Mouse (Mus musculus) retina, adult 2 months (tissue): ENCODE measurements around the gene Hmcn1.

Experiments
- DNase-seq: peaks from one replicate; pipeline ENCODE4 v3.0.0-alpha.2; 2012; ENCODE audit warnings: low read depth, low spot score

The Hmcn1 gene

GRCm38 (mm10) chr1:150993162-150994064 is at the start of gene Hmcn1:
Gene Hmcn1, minus strand, starts transcription at chr1:150993435.
- DNase-seq, result no peak

GRCm38 (mm10) chr1:151040945-151041649 is 47.9 kb upstream of the Hmcn1 start:
- no peak for DNase-seq

- no peak for DNase-seq
Observed at GRCm38 (mm10) chr1:151040290-151040689, 47.1 kb upstream of the Hmcn1 start.

- DNase-seq, result no peak
Observed at GRCm38 (mm10) chr1:151039189-151039588, 46.0 kb upstream of the Hmcn1 start.

GRCm38 (mm10) chr1:151038566-151038965 is 45.3 kb upstream of the Hmcn1 start:
- DNase-seq, result no peak

- no peak for DNase-seq
Observed at GRCm38 (mm10) chr1:151036405-151036985, 43.3 kb upstream of the Hmcn1 start.

- no peak for DNase-seq
Observed at GRCm38 (mm10) chr1:151035766-151036165, 42.5 kb upstream of the Hmcn1 start.

GRCm38 (mm10) chr1:151034993-151035592 is 41.9 kb upstream of the Hmcn1 start:
- DNase-seq, result peak; percentile 20

- DNase-seq, result no peak
Observed at GRCm38 (mm10) chr1:151033291-151033690, 40.1 kb upstream of the Hmcn1 start.

- DNase-seq, result no peak
Observed at GRCm38 (mm10) chr1:151031581-151031980, 38.3 kb upstream of the Hmcn1 start.

GRCm38 (mm10) chr1:151031086-151031485 is 37.9 kb upstream of the Hmcn1 start:
- DNase-seq, result no peak

- DNase-seq, result no peak
Observed at GRCm38 (mm10) chr1:151025049-151025773, 32.0 kb upstream of the Hmcn1 start.

- DNase-seq, result no peak
Observed at GRCm38 (mm10) chr1:151019273-151019890, 26.1 kb upstream of the Hmcn1 start.

- DNase-seq, result no peak
Observed at GRCm38 (mm10) chr1:151011056-151011455, 17.8 kb upstream of the Hmcn1 start.

GRCm38 (mm10) chr1:151009115-151009797 is 16.0 kb upstream of the Hmcn1 start:
- peak; percentile 33 for DNase-seq

GRCm38 (mm10) chr1:151007747-151008146 is 14.5 kb upstream of the Hmcn1 start:
- DNase-seq, result no peak

GRCm38 (mm10) chr1:151004007-151004406 is 10.8 kb upstream of the Hmcn1 start:
- no peak for DNase-seq

- no peak for DNase-seq
Observed at GRCm38 (mm10) chr1:151001868-151002428, 8.7 kb upstream of the Hmcn1 start.

- DNase-seq, result no peak
Observed at GRCm38 (mm10) chr1:151000714-151001113, 7.5 kb upstream of the Hmcn1 start.

GRCm38 (mm10) chr1:150994612-150995011 is 1.4 kb upstream of the Hmcn1 start:
- no peak for DNase-seq
